Mouse (Mus musculus): ENCODE results near the gene Igfbp4.

Igfbp4 gene

GRCm38 (mm10) chr11:99041841-99042780 is 1.1 kb downstream of the Igfbp4 start:
- no peak for ATAC-seq (ENCODE audit: low TSS enrichment)

DNA sequence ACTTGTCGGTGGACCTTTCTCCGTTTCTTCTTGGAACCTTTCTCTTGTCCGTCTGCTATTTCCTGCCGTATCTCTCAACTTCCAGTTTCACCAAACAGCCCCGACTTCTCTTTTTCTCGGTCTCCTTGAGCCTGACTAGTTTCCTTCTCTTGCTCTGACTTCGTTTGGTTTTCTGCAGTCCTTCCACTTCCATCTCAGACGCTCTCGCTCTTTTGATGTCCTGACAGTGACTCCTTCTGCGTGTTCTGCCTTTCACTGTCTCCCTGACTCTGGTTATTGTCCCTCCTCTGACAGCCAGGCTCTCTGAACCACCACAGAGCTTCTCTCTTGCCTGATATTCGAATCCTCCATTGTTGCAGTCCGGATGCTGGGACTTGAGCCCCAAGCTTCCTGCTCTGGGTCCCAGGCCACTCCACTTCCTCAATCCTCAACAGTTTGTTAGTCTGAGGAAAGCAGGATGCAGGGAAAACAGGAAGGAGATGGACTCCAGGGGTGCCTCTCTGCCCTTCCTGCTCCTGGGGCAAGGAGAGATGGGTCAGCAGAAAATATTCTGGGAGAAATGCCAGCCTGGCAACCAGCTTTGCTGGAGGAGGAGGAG is 1.9 kb downstream of the Igfbp4 start:
- no peak for ATAC-seq (ENCODE audit: low TSS enrichment)

DNA sequence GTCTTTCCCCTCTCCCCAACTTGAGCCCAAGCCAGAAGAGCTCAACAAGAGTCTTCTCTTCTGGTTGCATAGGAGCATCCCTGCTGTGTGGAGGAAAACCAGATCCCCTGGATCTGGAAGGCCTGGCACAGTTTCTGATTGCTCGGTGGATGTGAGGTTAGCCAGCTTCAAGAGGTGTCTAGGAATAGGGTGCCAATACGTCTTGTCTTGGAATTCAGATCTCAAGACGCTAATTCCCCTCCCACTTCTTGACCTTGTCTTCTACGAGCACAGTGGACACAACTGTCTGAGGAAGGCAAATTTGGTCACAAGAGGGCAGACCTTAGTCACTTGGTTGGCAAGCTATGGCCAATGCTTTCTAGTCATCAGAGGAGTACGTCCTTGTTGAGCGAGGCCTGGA is 2.6 kb downstream of the Igfbp4 start:
- no peak for ATAC-seq (ENCODE audit: low TSS enrichment)

DNA sequence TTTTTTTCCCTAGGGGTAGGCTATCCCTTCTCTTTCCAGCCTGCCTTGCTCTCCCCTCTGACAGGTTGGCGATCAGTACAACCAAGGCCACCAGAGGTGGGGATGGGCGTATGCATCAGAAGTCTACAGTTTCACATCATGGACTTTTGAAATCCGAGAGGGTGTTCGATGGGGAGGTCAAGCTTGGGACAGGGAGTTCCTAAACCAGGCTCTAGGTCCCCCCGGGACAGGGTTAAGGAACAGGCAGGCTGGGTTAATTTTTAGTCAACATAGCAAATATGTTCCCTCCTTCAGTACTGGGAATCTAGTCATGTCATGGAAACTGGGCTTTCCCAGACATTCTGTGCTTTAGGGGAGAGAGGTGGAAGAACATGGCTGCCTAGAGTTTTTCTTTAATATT is 3.3 kb downstream of the Igfbp4 start:
- ATAC-seq (ENCODE audit: low TSS enrichment) = no peak

GRCm38 (mm10) chr11:99045159-99045889 is 4.3 kb downstream of the Igfbp4 start:
- ATAC-seq (ENCODE audit: low TSS enrichment) = no peak

DNA sequence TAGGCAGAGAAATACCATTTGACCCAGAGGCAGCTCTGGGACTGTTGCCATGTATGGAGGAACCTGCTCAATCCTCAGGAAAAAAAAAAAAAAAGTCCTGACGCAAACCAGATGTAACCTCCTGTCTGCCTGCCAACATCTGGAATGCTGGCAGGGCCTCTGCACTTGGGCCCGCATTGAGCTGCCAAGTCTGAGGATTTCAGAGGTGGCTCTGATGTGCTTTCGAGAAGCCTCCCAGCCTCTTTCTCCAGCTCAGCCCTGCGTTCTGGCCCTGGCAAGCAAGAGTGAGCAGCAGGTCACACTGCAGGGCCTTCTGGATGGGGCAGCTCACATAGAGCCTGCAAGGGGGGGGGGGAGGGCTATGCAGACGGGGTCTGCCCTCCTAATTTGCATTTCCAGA is 6.1 kb downstream of the Igfbp4 start:
- no peak for ATAC-seq (ENCODE audit: low TSS enrichment)

DNA sequence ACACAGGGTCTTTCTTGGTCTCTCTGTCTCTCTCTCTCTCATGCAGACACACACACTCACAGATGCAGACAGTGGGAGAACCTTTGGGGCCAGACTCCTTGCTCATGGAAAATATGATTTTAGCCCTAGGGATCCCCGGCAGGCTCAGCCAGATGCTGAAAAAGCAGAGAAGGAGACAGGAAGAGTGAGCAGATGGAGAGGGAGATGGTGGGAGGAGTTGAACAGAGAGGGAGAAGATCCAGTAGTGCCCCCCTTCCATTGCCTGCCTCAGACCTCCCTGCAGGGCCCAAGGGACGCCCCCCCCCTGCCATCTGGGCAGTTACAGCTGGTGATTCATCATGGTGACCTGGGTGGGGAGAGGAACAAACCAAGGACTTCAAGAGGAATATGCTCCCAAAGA is 6.6 kb downstream of the Igfbp4 start:
- peak; percentile 66 for ATAC-seq (ENCODE audit: low TSS enrichment)

DNA sequence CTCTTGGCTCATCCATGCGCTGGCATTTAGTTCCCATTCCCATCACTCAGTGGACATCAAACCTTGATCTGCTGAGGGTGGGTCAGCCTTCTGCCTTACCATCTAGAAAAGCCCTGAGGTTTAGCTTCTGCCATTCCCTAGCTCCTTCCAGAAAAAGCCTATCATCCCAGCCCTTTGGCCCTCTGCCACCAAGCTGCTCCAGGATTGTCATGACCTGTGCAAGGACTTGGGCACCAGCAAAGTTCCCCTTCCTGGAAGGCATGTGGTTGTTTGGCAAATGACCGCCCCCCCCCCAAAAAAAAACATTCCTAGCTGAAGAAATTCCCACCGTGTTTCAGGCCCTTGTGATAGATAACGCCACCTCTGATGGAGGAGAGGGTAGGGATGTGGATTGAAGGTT is 14.1 kb downstream of the Igfbp4 start:
- no peak for ATAC-seq (ENCODE audit: low TSS enrichment)

DNA sequence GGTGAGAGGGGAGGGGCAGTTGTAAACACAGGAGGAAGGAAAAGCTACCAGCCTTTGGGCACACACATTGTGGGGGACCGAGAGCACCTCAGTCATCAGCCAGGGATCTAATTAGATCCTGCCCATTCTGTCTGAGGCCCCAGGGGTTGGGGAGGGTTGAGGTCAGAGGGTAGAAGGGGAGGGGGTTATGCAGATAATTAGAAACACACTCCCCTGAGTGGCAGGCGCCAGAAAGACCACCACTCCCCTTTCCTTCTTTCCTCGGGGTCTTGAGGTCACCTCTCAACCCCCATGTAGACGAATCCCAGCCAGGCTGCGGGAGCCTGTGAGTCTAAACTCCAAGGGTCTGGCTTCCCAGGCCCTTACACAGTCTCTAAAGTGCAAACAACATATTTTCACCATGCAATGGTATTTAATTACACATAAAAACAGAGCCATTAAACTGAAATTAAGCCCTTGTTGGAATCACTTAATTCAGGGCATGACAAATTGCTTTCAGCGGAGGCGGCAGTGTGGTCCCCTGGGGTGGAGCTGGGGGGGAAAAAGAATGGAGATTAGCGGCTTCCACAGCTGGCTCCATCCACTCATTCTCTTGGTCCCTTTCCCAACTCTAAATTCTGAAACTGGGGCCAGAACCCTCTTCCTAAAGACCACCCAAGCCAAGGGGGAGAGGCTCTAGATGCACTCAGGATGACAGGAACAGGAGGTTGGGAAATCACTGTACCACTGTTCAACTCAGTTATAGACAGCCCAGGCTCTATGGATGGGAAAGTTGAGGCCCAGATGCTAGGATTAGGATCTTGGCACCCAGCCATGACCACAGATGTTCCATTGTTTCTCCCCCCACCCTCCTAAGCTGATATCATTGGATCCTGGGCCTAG is 14.8 kb downstream of the Igfbp4 start:
- no peak for ATAC-seq (ENCODE audit: low TSS enrichment)

DNA sequence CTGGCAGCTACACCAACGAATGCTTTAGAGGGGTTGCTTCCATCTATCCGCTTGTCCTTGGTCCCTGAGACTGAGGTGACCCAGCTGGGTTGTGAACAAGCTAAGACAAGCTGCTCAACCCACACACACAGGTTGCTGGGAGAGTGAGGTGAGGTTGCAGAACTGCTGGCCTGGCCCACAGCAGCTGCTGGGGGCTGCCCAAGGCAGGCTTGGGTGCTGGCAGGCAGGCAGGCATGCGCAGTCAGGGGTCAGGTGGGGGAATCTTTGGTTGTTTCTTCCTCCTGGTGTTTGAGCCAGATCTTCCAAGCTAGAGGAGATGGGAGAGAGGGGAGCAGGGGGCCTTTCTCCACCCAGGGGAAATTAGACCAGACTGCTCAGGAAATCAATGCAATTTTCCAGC is 19.4 kb downstream of the Igfbp4 start:
- no peak for ATAC-seq (ENCODE audit: low TSS enrichment)

DNA sequence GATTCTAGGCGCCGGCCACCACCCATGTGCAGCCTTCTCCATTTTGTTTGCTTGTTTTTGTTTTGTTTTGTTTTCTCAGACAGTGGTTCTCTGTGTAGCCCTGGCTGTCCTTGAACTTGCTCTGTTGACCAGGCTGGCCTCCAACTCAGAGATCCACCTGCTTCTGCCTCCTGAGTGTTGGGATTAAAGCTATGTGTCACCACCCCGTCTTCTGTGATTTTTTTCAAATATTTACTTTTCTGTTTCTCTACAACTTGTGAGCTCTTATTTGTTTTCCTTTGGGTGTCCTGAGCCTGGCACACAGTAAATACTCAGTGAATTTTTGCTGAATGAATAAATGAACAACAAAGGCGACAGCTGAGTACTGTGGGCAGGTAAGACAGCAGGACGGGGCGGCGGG is 21.6 kb downstream of the Igfbp4 start:
- no peak for ATAC-seq (ENCODE audit: low TSS enrichment)

- no peak for ATAC-seq (ENCODE audit: low TSS enrichment)
Measured at GRCm38 (mm10) chr11:99063406-99064131, 22.5 kb downstream of the Igfbp4 start.

DNA sequence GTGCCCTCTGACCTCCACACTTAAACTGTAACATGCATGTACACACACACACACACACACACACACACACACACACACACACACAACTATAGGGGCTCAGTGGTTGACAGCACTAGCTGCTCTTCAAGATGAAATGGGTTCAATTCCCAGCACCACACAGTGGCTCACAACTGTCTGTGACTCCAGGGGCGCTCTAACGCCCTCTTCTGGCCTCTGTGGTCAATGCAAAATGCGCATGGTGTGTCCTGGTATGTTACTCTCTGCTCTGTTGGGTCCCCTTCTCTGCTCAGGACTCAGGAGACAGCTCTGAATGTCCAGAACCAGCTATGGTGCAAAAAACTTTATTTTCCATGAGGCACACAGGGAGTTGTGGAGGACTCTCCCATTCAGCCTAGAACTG is 24.3 kb downstream of the Igfbp4 start:
- no peak; the same call in 1 of the 2 replicates for ATAC-seq (ENCODE audit: low TSS enrichment)

- peak; percentile 89 for ATAC-seq (ENCODE audit: low TSS enrichment)
Measured at GRCm38 (mm10) chr11:99065979-99066378, 24.9 kb downstream of the Igfbp4 start.

- no peak for ATAC-seq (ENCODE audit: low TSS enrichment)
Measured at GRCm38 (mm10) chr11:99067591-99067990, 26.5 kb downstream of the Igfbp4 start.

DNA sequence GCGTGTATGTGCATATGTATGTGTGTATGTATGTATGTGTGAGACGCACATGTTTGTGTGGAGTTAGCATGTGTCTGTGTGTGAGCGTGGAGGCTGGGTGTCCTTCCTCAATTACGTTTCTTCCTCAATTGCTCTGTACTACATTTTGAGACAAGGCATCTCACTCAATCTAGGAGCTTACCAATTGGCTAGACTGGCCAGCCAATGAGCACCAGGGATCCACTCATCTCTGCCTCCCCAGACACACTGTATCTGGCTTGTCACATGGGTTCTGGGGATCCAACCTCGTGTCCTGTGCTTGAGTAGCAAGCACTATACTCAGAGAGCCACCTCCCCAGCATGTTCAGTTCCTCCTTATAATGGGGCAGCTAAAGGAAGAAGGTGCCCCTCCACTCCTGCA is 27.4 kb downstream of the Igfbp4 start:
- no peak for ATAC-seq (ENCODE audit: low TSS enrichment)

DNA sequence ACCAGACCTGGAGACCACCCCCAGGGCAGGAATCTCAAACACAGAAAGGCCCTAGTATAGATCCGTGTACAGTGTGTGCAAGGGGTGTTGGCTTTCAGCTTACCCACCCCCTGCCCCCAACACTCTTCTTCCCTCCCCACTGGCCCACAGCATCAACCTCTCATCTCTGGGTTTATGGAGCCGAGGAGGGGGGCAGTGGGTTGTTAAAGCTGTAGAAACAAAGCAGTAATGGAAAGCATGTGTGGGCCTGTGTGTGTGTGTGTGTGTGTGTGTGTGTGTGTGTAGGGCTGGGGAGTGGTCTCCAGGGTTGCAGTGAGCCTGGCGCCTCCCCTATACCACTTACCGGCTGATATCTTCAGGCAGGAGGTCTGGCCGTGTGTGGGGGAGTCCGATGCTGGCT is 30.8 kb downstream of the Igfbp4 start:
- no peak for ATAC-seq (ENCODE audit: low TSS enrichment)

- no peak for ATAC-seq (ENCODE audit: low TSS enrichment)
Measured at GRCm38 (mm10) chr11:99073781-99074180, 32.7 kb downstream of the Igfbp4 start.

- ATAC-seq (ENCODE audit: low TSS enrichment) = no peak
Measured at GRCm38 (mm10) chr11:99076744-99077319, 35.8 kb downstream of the Igfbp4 start.

DNA sequence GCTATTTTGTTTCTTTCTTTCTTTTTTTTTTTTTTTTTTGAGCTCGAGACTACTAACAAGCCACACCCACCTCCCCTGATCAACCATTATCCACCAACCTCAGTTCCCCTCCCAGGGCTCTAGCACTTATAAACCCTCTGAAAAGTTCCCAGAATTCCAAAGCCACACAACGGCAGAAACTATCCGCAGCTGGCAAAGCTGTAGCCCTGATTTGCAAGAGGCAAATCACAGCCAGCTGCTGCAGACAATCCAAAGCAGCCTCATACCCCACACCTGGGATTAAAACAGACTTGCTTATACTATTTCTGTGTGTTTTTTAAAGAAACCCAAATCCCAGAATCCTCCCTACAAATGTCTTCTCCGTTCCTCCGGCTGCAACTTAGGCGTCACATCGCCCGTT is 36.8 kb downstream of the Igfbp4 start:
- ATAC-seq (ENCODE audit: low TSS enrichment) = no peak

Measured in frontal cortex, adult (tissue).